Mouse (Mus musculus) spleen, postnatal 10 days (tissue): Measurements from ENCODE around the gene Gm49342.

Experiments used
- DNase-seq, 2 experiments: peaks; one replicate each; pipeline ENCODE4 v3.0.0; 2021 to 2022; ENCODE audit warnings: low spot score in 2 of 2

The Gm49342 gene

GRCm38 (mm10) chr14:50981207-50981606 is 36.9 kb downstream of the Gm49342 start:
- DNase-seq: no peak

GRCm38 (mm10) chr14:50981837-50982236 is 37.5 kb downstream of the Gm49342 start:
- no peak for DNase-seq

- no peak for DNase-seq
These were observed 43.4 kb downstream of the Gm49342 start for GRCm38 (mm10) chr14:50987668-50988067.

GRCm38 (mm10) chr14:50991037-50991436 is 46.7 kb downstream of the Gm49342 start:
- no peak for DNase-seq

GRCm38 (mm10) chr14:50997088-50997487 is 52.8 kb downstream of the Gm49342 start:
- DNase-seq: no peak

- DNase-seq: no peak
These were observed 53.8 kb downstream of the Gm49342 start for GRCm38 (mm10) chr14:50997999-50998666.

- DNase-seq: no peak
These were observed 63.0 kb downstream of the Gm49342 start, which contains the start of gene Rnase10 for GRCm38 (mm10) chr14:51007152-51007801. TSS of gene Rnase10 (plus strand) at chr14:51007751.

GRCm38 (mm10) chr14:51007914-51008713 is 63.8 kb downstream of the Gm49342 start:
- no peak for DNase-seq

- DNase-seq: no peak
These were observed 64.5 kb downstream of the Gm49342 start for GRCm38 (mm10) chr14:51008781-51009180.

GRCm38 (mm10) chr14:51009572-51009971 is 65.3 kb downstream of the Gm49342 start:
- no peak for DNase-seq
